Mouse (Mus musculus): ENCODE measurements around the gene Ttll5. TPM values are rescaled to one million over a fixed set of nuclear protein-coding genes. Genes with fewer than 3 reads are reported as not detected.

Gene Ttll5
- polyA plus RNA-seq (2012; rRNA removed; ENCODE audit: low replicate concordance) = 5.4 and 8.0 TPM in 2 replicates

DNA sequence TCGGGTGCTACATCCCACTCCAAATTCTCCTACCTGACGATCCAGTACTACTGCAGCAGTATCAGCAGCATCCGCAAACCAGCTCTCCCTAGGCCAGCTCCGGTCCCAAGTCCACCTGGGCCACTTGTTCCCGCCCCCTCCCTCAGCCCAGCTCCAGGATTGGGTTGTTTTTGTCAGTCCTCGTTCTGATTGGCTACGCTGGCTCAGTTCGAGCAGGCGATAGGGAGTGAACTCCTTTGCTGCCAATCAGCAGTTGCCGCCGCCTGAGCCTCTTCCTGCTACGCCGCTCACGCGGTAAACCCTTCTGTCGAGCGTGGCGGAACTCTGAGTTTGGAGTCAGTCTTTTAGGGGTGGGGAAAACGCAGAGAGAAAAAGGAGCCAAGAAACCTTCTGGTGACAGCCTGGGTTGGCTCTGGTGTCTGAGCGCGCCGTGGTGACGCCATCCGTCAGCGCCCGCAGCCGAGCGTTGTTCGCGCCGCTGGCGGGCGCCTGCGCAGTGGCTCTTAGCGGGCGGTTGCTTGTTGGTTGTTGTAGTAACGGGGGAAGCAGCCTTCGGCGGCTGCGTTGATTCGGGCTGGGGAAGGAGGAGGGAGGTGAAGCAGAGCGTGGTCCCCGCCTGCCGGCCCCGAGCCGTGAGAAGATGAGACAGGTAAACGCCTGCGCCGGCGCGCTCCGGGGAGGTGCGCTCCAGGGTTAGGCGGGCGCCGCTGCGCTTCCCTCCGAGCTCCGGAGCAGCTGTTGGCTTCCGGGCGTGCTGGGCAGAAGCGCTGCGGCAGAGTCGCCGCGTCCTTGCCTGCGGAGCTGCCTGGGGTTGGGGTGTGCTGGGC lies at the start of gene Ttll5, which contains the start of gene Erg28:
Ttll5 (plus strand) TSS at position 222 of the 827 bp plus-strand sequence.
Erg28 (minus strand) TSS at position 113 of the 827 bp plus-strand sequence.

DNA sequence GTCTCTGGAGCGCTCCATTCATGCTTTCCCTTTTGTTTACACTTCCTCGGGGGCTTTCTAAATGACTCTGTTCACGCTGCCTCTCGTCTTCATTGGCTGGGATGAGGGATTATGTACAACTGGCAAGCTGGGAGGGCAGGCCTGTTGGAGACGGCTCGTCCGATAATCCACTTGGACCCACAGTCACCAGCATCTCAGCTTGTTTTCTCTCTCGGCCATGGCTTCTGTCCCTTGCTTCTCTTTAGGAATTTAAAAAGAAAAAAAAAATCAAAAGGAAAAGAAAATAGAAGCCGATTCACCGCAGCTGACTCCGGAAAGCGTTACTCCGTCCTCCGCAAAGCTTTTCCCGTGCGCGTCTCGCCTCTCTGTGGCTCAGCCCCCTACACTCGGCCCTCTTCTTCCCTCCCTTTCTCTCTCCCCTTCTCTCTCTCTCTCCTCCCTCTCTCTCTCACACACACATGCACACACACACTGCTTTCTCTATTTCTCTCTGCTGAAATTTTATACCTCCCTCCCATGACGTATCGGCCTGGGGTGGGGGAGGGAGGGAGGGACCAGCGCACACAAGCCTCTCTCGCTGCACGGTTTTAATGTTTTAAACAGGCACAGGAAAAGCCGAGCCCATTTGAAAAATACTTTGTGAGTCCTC lies 254.2 kb downstream of the Ttll5 start, which contains the start of gene Tgfb3:
Tgfb3 (minus strand) TSS at position 489 of the 649 bp plus-strand sequence.

DNA sequence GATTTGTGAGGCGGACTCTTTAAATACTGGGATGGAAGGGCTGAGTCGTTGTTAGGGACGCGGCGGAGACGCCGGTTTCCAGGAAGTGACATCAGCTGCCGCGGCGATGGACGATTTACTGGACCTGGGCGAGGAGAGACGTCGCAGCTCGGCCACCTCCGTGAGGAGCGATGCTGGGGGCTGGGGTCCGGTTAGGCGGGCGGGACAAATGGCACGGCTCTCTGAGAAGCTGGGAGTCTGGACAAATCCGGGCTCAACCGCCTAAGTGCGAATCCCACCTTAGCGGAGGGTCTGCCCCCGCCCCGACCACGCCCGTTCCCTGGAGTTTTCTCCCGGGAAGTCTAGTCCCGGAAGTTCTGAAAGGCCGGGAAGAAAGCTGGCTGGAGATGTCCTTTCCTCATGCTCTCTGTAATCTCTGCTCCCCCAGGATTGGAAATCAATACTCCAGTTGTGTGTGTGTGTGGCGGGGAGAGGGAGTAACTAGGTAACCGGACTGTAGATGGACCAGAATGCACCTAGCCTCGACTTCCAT lies 258.1 kb downstream of the Ttll5 start, which contains the start of gene Ift43:
Ift43 (plus strand) TSS at position 61 of the 532 bp plus-strand sequence.

Other genes with a start within 250 kb of the Ttll5 start
- 3.4 and 6.3 TPM in 2 replicates for gene Jdp2, start 225.6 kb upstream of the Ttll5 start, polyA plus RNA-seq (2012; rRNA removed; ENCODE audit: low replicate concordance)
- 2.3 and 3.9 TPM in 2 replicates for gene Batf, start 138.0 kb upstream of the Ttll5 start, polyA plus RNA-seq (2012; rRNA removed; ENCODE audit: low replicate concordance)
- gene Flvcr2, start 78.1 kb upstream of the Ttll5 start, polyA plus RNA-seq (2012; rRNA removed; ENCODE audit: low replicate concordance) = 1.6 and 2.3 TPM in 2 replicates
- 31.2 and 33.5 TPM in 2 replicates for gene Erg28, start 109 bp upstream of the Ttll5 start, polyA plus RNA-seq (2012; rRNA removed; ENCODE audit: low replicate concordance)